Mouse (Mus musculus) Patski (cell line): ENCODE measurements around the gene Treh. TPM values are rescaled to one million over a fixed set of nuclear protein-coding genes. Genes with fewer than 3 reads are reported as not detected.

ENCODE experiments used
- ATAC-seq: fragments of 100-300 bp; one replicate; pipeline ENCODE4 v1.8.0; 2021
- CTCF ChIA-PET: fragments of 350-600 bp; sonication (Branson Sonifier 250); formaldehyde crosslinking; loops from one replicate; lab custom pipeline; 2022; ENCODE audit warnings: inconsistent platforms; lab: Charles Lee
- POLR2A ChIA-PET: fragments of 350-600 bp; sonication (Branson Sonifier 250); formaldehyde crosslinking; loops from one replicate; lab custom pipeline; 2022; ENCODE audit warnings: antibody characterized with exemption, inconsistent platforms; lab: Charles Lee
- DNase-seq: peaks from one replicate; pipeline ENCODE4 v3.0.0-alpha.2; 2011; ENCODE audit warnings: low read depth, low spot score
- H3K27me3 ChIP-seq: fragments of 371-371 bp; one replicate; pipeline ENCODE4 v1.5.1; 2021
- CTCF ChIP-seq: fragments of 100-300 bp; IDR thresholded peaks from one replicate; pipeline ENCODE4 v1.5.1; 2021
- in situ Hi-C: fragments of 300-500 bp; cut with MboI; formaldehyde crosslinking; loops from 3 replicates; pipeline ENCODE4 v1.11.1; 2018; ENCODE audit warnings: low pct_unique_long_range_greater_than_20kb, mixed read lengths
- polyA plus RNA-seq: library from polyadenylated mRNA; unstranded; gene quantifications from one replicate; pipeline ENCODE4 v1.2.3, GENCODE M21; 2021

Treh gene
- polyA plus RNA-seq, 1 experiment from 2014 or later = not detected

GRCm38 (mm10) chr9:44645481-44645880 is 27.6 kb upstream of the Treh start:
- POLR2A ChIA-PET = no interaction called here
- H3K27me3 ChIP-seq = no peaks in the 10 kb centered on the region
- in situ Hi-C loops = no loop called here
- DNase-seq (no peak), ATAC-seq (no peak)
- TF ChIP-seq CTCF = no peak
- CTCF ChIA-PET = interaction anchor here (1.5 kb wide), 1 partner anchor 163 kb away, joined by 3 read pairs; the partner anchor contains the start of gene Bcl9l

DNA sequence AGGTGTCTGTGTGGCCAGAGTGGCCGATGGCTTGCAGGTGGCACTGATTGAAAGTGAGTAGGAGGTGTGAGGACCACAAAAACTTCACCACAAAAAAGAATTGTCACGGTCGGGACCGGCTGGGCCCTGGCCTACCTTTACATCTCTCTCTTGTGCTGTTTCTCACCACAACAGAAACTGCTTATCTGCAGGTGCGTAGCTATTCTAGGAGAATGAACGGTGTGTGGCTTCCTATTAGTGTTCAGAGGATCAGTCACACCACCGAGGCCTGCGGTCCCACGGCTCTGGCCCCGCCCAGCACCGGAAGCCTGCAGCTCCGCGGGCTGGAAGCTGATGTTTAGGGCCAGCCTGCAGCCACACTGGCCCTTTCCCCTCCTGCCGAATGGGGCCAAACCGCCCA is 27.1 kb upstream of the Treh start:
- ChIA-PET CTCF (interaction anchor here (1.5 kb wide), 1 partner anchor 163 kb away, joined by 3 read pairs; the partner anchor contains the start of gene Bcl9l), POLR2A (no interaction called here)
- no peaks in the 10 kb centered on the region for H3K27me3 ChIP-seq
- no peak for TF ChIP-seq CTCF
- ATAC-seq (no peak), DNase-seq (no peak)
- in situ Hi-C loops = no loop called here

DNA sequence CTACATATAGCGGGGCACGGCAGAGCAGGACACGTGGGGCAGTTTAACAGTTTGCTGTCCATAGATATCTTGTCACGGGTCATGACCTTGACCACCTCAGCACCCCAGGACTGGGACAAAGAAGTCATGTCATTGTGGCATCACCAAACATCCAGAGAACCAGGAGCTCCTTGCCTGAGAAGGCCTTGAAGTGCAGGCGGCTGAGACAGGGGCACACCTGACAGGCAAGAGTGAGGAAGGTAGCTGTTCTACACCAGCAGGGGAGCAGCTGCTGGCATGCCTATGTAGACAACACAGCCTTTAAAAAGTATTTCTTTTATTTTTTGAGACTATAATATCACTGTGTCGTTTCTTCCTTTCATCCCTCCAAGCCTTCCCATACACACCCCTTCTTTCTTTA is 26.7 kb upstream of the Treh start:
- CTCF ChIA-PET = interaction anchor here (1.5 kb wide), 1 partner anchor 164 kb away, joined by 3 read pairs; the partner anchor contains the start of gene Bcl9l
- ATAC-seq = no peak

GRCm38 (mm10) chr9:44647026-44647425 is 26.0 kb upstream of the Treh start:
- DNase-seq (no peak), ATAC-seq (no peak)
- H3K27me3 ChIP-seq = no peaks in the 10 kb centered on the region
- in situ Hi-C loops = no loop called here
- no peak for TF ChIP-seq CTCF
- ChIA-PET CTCF (interaction anchor here (1.5 kb wide), 1 partner anchor 164 kb away, joined by 3 read pairs; the partner anchor contains the start of gene Bcl9l), POLR2A (no interaction called here)

More for the DNA sequence above, 26.7 kb upstream of the Treh start:
- in situ Hi-C loops = no loop called here
- DNase-seq = no peak
- no peak for TF ChIP-seq CTCF
- no peaks in the 10 kb centered on the region for H3K27me3 ChIP-seq
- POLR2A ChIA-PET = no interaction called here

DNA sequence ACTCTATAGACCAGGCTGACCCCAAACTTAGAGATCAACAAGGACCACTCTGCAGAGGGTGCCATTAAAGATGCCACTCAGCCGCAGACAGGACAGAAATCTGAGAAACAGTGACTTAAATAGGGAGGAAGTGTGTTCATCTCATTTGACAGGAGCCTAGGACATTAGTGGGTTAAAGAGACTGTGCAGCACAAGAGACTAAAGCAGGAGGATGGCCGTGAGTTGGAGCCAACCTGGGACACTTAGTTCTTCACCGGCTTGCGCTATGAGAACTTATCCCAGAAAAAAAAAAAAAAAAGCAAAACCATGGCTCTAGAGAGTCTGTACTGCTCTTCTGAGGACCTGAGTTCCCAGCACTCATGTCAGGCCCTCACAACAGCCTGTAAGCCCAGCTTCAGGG is 25.4 kb upstream of the Treh start:
- in situ Hi-C loops = no loop called here
- CTCF ChIA-PET = no interaction called here
- DNase-seq = no peak
- POLR2A ChIA-PET = no interaction called here
- H3K27me3 ChIP-seq = no peaks in the 10 kb centered on the region
- ATAC-seq = no peak
- no peak for TF ChIP-seq CTCF

GRCm38 (mm10) chr9:44648881-44649281 is 24.2 kb upstream of the Treh start:
- ATAC-seq (no peak), DNase-seq (peak; percentile 19)
- in situ Hi-C loops = no loop called here
- ChIA-PET CTCF (no interaction called here), POLR2A (no interaction called here)
- no peak for TF ChIP-seq CTCF
- H3K27me3 ChIP-seq = no peaks in the 10 kb centered on the region

GRCm38 (mm10) chr9:44652027-44652426 is 21.0 kb upstream of the Treh start:
- H3K27me3 ChIP-seq = no peaks in the 10 kb centered on the region
- ChIA-PET CTCF (interaction anchor here (0.6 to 3.7 kb wide), 17 partner anchors 10 to 218 kb away, joined by 3 to 53 read pairs (median 5); partner anchors contain the start of genes Treh and Upk2), POLR2A (interaction anchor here (1.3 to 1.5 kb wide), 2 partner anchors 22 to 198 kb away, joined by 6 to 18 read pairs; partner anchors contain the start of gene Upk2)
- TF ChIP-seq CTCF = peak; percentile 94
- in situ Hi-C loops = loop anchor here (5.0 to 25.0 kb wide), 2 partner anchors 200 to 485 kb away; partner anchors contain the start of genes Scn4b and Upk2
- DNase-seq (no peak), ATAC-seq (peak; percentile 63)

- CTCF ChIA-PET = interaction anchor here (1.2 to 3.7 kb wide), 6 partner anchors 28 to 201 kb away, joined by 3 to 53 read pairs (median 4); partner anchors contain the start of gene Upk2
- in situ Hi-C loops = loop anchor here (5.0 to 25.0 kb wide), 2 partner anchors 202 to 483 kb away; partner anchors contain the start of genes Scn4b and Upk2
- no peaks in the 10 kb centered on the region for H3K27me3 ChIP-seq
- TF ChIP-seq CTCF = no peak
- POLR2A ChIA-PET = no interaction called here
- DNase-seq (no peak), ATAC-seq (no peak)
These were observed 19.1 kb upstream of the Treh start for GRCm38 (mm10) chr9:44653896-44654295.

DNA sequence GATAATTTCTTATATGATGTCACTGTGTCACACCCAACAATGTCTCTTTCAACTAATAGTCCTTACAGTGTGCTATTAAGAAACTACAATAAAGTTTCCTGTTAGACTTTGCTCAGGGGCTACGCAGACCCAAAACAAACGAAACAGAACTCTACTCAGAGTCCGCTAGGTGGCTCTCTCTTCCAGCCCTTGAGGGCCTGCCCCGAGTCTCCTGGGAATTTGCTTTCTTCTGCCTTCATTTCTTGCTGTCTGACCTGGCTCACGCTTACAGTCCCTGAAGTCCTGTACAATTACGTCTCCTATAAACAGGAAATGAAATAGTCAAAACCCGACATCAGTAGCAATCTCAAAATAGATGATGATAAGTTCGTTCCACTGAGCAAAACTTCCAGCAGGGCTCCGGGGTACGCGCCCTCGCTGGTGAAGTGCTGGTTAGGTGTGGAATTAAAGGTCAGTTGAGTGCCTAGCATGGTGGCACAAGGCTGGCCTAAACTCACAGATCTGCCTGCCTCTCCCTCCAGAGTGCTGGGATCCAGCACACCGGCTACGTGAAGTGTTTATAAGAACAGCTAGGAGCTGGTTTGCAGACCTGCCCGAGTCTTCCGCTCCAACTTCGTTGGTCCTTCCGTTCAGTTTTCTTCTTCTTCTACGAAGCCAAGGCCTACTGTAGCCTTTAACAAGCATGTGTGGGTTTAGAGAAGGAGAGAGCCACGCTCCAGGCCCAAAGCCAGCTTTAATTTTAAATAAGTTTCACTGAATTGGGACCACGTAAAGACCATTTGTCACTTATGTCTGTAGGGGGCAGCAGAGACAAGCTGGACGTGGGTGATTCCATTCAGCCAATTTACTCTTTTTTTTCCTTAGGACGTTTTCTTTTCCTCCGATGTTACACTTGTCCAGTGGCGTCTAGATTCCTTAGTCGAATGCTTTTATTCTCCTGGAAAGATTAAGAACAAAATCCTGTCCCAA is 17.7 kb upstream of the Treh start:
- DNase-seq = peak; percentile 33
- ChIA-PET POLR2A (interaction anchor here (0.5 kb wide), 1 partner anchor 14 kb away, joined by 6 read pairs; no protein-coding TSS in a partner anchor), CTCF (interaction anchor here (0.7 to 5.4 kb wide), 25 partner anchors 16 to 204 kb away, joined by 3 to 29 read pairs (median 4); partner anchors contain the start of genes Bcl9l, Phldb1 and Upk2)
- in situ Hi-C loops = loop anchor here (5.0 to 25.0 kb wide), 2 partner anchors 92 to 482 kb away; partner anchors contain the start of gene Scn4b
- ATAC-seq = peak; percentile 57
- peaks cover 3% of the 10 kb centered on the region for H3K27me3 ChIP-seq
- peak; percentile 88 for TF ChIP-seq CTCF

- ATAC-seq (no peak), DNase-seq (no peak)
- TF ChIP-seq CTCF = no peak
- in situ Hi-C loops = loop anchor here (10.0 to 25.0 kb wide), 2 partner anchors 311 to 474 kb away; partner anchors contain the start of gene Scn4b
- POLR2A ChIA-PET = interaction anchor here (0.6 kb wide), 1 partner anchor 10 kb away, joined by 3 read pairs; the partner anchor contains the start of gene Treh
- peaks cover 6% of the 10 kb centered on the region for H3K27me3 ChIP-seq
- CTCF ChIA-PET = interaction anchor here (1.7 kb wide), 1 partner anchor 11 kb away, joined by 3 read pairs; no protein-coding TSS in a partner anchor
These were observed 9.3 kb upstream of the Treh start for GRCm38 (mm10) chr9:44663706-44664105.
